Mouse (Mus musculus) monocyte, adult 5-6 weeks (primary cell): ENCODE measurements around the gene Txndc5. TPM values are rescaled to one million over a fixed set of nuclear protein-coding genes. Genes with fewer than 3 reads are reported as not detected.

ENCODE experiments used
- ATAC-seq: fragments of 153-309, 156-312 bp; replicated peaks from 2 replicates; pipeline ENCODE4 v1.8.0; 2017; ENCODE audit warnings: mild to moderate bottlenecking; ENCODE audit not compliant: low TSS enrichment, insufficient number of reproducible peaks, severe bottlenecking, poor library complexity, low FRiP score
- total RNA-seq: library from RNA; stranded (forward); fragments of 200-1000, 200-491, 200-594 nt; gene quantifications from 3 replicates; pipeline ENCODE4 v1.2.3, GENCODE M21; 2017

The Txndc5 gene
- total RNA-seq = 47.2 to 86.3 TPM (median 48.3 TPM) in 3 replicates

DNA sequence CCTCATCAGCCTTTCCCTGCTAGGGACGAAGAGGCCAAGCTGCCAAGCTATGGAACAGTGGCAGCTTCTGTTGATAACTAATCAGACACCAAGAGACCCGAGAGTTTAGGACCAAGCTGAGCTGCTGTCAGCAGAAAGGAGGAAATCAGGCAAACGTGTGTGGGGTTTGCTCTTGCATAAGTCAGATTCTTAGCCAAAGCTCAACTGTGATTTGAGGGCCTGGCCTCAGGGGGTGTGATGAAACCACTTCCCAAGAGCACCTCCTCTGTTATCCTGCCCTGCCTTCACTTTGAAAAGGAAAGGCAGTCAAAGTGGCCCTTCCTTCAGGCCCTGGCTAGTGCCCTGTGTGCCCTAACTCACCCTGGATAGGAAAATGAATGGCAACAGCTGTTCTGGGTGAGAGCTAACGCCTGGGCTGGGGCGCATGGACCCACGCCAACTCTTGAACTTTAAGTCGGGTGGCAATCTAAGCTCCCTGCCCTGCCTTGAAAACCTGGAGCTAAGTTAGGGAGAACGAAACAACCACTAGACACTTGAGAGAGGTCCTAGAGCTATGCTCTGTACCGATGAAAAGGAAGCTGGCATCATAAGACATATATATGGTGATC, at the start of gene Txndc5:
Gene Txndc5, minus strand, starts transcription at position 138 of the 608 bp plus-strand sequence.
- peak; percentile 44 for ATAC-seq

DNA sequence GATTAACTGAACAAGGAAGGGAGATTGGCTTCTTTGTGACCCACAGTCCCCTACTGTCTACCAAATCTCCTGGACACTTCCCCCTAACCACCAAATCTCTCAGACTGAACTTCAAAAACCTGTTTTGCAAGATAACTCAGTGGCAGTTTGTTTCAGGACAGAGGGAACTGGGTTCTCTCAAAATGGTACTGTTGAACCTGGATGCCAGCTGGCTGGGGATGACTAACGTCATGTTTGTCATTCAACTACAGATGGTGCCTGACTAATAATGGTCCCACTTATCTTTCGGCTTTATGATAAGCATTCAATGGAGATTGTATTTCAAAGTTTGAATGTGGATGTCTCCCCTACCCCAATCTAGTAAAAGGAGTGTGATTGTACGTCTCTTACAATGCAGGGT, 46.0 kb upstream of the Txndc5 start:
- ATAC-seq = no peak

DNA sequence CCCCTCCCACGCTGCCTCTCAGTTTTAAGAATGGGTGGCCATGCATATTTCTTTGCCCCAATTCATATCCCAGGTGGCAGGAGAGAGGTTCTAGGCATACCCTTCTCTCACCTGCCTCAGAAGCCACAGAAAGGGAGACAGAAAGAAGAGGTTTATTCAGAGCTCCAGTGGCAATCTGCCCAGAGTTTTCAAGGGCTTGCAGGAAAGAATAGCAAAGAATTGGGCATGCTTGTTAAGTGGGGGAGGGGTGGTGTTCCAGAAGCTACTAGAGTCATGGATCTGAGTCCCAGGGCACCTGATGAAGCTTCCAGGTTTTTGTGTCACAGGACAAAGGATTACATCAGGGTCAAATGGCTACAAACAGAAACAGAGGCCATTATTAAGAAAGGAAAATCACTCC, 44.7 kb upstream of the Txndc5 start:
- no peak for ATAC-seq

DNA sequence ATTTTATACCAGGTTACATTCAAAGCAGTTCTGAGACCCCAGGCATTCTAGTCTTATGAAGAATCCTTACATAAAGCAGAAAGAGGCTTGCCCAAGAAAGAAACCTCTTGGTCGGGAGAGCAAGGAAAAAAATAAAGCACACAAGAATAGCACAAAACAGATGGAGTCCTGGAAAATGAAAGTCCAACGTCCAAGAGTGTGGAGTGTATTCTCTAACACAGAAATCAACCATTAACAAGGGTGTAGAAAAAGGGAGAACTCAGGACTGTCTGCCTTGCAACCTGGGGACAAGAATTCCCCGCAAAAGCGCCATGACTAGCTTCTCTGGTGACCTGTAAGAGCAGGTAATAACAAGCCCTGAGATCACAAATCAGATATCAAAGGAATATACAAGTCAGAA, 36.6 kb upstream of the Txndc5 start:
- ATAC-seq = no peak

DNA sequence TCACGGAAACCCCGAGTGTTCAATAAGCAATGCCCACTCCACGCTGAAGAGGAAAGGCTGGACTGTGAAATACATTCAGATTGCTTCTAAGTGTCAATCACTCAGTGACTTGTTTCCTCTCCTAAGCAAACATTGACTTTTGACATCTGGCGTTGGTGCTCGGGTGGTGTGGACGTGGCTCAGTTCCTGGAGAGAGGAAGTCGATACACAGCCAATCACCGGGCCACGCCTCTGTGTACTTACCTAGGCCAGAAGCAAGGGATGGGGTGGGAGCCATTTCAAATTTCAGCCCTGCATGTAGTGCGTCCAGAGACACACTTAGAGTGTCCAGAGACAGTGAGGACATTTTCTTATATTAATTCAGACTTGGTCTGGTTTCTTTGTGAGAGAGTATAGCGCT, 26.0 kb upstream of the Txndc5 start:
- ATAC-seq = no peak

DNA sequence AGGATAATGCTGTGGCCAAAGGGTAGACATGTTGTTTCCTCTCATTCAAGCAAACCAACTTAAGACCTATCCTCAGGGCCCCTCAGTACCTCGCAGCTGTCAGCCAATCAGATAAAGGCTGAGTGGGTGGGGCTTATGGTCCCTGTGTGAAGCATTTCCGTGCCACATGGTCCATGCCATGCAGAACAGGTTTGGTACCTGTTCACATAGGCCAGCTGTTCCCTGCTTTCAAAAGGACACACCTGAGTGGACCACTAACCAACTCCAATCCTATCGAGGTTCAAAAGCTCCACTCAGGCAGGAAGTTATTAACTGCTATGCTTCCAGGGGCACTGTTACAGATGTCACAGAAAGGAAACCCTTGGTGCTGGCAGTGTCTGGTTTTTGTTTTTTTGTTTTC, 25.6 kb upstream of the Txndc5 start:
- no peak for ATAC-seq

DNA sequence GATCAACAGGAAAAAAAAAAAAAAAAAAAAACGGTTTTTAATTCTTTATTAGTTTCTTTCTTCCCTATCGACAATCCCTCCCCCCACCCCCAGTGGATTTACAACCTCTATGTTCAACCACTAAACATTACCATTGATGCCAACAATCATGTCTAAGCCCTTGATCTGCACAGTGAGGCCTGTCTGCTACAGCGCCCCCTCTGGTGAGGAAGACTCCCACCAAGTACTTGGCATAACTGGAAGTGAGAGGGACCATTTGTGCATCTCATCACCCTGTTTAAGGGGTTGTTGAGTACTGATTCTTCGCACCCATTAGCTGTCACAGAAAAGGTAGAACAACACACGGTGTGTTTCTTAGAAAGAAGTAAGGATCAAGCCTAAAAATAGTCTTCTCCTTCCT, 20.1 kb upstream of the Txndc5 start:
- no peak for ATAC-seq

DNA sequence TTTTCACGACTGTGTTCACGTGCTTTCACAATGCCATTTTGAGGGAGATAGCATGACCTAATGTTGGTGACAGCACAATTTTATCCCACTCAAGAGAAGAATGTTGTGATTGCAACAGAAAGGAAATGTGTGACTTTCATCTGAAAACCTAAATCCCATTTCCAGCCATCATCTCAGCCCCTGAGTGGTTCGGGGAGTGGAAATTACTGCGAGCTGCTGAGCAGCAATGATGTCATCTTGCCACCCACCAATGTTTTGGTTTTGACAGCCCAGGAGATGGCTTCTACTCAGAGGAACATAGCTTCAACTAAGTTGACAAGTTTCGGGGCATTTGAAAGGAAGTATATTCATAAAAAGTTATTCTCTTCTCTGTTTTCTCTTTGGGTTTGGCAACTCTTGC, 19.1 kb upstream of the Txndc5 start:
- no peak for ATAC-seq

DNA sequence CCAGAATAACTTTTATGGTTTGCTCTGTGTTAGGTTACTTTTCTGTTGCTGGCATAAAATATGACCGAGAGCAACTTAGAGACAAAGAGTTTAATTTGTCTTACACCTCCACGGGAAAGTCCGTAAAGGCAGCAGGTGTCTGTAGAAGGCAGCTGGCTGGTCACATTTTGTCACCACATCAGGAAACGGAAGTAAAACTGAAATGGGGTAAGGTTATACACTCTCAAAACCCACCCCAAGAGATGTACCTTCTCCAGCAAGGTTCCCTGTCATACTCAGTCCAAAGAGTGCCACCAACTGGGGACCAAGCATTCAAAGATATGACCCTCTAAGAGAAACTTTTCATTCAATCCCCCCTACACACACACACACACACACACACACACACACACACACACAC, 18.1 kb upstream of the Txndc5 start:
- ATAC-seq = no peak

DNA sequence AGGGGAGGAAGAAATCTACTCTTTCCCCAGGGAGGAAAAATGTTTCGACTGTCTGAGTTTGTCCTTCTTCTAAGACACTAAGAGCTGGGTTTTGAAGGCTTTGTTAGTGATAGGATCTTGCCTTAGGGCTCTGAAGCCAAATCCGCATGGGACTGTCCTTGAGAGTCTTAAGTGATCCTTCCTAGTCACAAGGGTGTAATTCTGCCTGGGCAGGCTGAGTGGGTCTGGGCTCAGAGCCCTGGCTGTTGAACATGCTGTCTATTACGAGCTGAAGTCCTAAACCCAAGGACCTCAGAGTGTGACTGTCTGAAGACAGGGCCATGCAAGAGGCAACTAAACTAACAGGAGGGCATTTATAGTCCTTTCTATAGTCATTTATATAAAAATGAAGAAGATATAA, 16.8 kb upstream of the Txndc5 start:
- ATAC-seq = no peak

DNA sequence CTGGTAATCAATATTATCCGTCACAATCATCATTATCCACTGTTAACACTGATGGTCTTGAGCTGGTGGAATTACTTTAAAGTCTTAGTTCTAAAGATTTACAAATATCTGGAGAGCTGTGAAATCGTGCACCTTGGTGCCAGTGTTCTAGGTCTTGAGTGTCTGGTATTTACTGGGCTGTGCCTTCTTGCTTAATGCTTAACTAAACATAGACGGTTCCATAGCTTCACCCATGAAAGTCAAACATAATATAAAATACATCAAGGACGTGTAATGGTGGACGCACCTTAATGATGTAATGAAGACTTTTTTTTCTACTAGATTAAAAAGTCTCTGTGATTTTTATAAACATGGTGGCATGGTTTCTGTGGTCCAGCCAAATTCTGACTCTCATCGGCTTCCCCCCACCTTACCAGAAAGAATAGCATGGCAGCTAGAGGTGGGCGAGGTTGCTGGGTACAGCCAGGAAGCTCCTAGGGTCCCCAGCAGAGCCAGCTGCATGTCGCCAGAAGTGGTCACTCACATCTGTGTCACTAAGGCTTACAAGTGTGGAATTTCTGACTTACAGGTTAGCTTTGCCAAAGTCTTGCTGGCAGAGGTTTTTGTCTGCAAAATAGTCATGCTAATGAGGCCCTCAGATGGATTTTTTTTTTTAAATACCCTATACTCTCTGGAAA, 16.3 kb upstream of the Txndc5 start:
- no peak for ATAC-seq

DNA sequence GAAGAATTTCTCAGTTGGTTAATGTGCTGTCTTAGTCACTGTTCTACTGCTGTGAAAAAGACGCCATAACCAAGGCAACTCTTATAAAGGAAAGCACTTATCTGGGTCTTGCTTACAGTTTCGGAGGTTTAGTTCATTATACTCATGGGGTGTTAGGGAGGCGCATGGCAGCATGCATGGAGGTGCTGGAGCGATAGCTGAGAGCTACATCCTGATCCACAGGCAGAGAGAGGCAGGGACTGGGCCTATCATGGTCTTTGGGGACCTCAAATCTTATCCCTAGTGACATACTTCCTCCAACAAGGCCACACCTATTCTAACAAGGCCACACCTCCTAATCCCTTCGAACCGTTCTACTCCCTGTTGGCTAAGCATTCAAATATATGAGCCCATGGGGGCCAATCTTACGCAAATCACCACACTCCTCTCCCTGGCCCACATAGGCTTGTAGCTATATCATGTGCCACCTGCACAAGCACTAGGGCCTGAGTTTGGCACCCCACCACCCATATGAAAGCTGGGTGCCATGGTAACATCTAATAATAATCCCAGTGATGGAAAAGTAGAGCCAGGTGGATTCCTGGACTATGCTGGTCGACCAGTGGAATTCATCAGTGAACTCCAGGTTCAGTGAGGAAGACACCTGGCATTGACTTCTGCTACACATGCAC, 15.0 kb upstream of the Txndc5 start:
- ATAC-seq = no peak

DNA sequence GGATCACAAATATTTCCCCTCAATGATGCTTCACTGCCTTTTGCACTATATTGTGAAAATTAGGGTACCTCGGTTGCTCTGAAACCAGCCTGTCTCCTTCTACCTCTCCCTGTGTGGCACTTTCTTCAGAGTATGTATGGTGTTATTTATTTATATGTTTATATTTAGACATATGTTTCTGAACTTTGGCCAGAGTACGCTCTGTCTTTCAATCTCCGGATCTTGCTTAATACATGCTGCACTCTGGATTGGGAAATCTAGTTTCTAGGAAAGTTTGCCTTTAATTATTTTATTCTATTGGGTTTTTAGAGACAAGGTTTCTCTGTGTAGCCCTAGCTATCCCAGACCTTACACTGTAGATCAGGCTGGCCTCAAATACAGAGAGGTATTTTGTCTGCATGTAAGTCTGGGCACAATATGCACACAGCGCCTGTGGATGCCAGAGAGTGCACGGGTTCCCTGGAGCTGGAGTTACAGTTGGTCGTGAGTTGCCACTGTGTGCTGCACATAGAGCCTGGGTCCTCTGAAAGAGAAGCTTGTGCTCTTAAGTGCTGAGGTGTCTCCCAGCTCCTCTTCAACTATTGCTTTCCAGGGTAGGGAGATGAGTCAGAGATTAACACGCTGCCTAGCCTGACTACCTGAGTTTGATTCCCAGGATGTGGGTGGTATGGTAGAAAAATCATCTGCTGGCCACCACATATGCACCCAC, 10.7 kb upstream of the Txndc5 start:
- no peak for ATAC-seq

DNA sequence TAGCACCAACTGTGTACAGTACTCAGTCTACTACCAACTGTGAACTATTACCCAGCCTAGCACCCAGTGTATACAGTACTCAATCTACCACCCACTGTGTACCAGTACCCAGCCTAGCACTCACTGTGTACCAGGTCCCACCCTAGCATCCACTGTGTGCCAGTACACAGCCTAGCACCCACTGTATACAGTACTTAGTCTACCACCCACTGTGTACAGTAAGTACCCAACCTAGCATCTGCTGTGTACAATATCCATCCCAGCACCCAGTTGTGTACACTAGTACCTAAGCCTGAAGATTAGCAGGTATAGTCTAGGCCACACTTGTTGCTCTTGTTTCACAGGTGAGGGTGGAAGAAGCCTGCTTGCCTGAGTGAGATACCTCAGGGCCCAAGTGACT, 8.9 kb upstream of the Txndc5 start:
- no peak for ATAC-seq

DNA sequence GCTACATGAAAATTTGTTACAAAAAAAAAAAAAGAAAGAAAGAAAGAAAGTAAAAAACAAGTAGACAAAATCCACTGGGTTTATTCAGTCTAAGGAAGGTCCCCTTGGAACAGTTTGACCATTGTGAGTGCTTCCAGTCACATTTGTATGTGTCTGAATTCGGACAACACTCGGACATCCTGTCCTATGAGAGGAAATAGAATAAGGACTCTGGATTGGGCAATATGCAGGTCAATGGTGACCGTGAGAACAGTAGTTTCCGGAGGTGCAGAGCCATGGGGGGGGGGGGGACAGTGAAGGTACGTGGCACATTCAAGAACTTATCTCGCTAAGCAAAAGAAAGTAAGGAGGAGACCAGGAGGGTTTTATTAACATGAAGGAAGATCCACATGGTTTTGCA, 6.1 kb upstream of the Txndc5 start:
- no peak for ATAC-seq

DNA sequence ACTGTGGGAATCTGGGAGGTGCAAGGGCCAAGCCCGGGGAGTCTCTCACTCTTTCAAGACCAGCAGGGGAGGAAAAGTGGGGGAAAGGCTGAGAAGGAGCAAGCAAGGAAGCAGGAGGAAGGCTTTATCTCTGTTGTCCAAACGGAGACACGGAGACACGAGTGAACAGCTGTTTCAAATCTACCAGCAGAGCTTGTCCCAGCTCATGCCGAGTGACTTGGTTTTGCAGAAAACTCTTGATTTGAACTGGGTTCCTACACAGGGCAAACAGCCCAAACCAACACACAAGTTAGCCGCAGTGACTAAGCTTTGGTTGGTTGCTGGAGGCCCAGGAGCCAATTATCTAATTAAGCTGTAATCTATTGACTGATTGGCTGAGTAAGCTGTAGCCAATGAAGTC, 5.4 kb upstream of the Txndc5 start:
- no peak for ATAC-seq

DNA sequence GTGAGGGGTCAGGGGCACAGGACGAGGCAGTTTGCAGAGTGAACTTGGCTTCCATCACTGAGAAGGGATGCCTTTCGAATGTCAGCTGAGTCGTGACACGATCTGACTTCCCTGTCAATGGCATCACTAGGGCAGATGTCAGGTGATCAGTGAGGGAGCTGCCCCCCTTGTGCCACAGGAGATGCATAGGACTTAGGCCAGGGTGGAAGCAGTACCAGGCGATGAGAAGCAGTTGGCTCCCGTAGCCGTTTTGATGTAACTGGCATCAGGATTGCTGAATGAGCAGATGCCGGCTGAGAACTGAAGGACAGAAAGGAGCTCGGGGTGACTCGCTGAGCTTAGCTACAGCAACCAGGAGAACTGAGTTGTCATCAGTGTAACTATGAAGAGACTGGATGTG, 4.8 kb upstream of the Txndc5 start:
- ATAC-seq = no peak

DNA sequence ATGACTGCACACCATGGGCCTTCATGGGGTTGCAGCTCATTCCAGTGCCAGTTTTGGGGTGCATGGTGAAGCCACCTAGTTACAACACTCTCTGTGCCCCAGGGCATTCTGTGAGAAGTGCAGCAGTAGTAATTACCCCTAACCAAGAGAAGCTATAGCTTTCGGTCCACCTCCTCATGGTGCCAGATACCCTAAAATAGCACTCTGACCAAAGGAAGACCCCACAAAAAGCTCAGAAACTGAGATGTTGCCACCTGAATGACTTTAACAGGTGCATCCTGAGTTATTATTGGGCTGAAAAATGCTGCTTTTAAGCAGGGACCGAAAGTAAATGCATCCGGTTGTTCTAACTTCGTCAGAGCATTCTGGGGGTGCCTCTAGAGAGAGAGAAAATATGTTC, 2.9 kb upstream of the Txndc5 start:
- ATAC-seq = no peak

DNA sequence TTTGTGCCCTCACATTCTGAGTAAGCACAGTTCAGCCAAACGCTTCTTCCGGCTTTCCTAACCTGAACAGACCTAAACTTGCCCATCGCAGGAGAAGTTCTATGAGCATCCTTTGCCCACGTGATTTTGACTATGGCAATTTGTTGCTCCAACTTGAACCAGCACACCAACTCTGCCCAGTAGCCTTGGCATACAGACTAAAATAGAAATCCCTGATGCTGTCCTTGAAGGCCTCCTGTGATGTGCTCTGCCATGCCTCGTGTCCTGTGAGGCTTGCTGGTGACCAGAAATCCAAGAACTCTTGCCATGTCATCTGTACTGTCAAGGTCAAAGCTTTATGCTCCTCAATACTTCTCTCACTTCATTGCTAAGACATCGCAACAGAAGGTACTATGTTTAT, 952 bp upstream of the Txndc5 start:
- ATAC-seq = no peak
